Mouse (Mus musculus) thymus, postnatal 14 days (tissue): ENCODE data around the gene Clmn.

Experiments used
- DNase-seq: peaks from one replicate; pipeline ENCODE4 v3.0.0; 2021

Gene Clmn

DNA sequence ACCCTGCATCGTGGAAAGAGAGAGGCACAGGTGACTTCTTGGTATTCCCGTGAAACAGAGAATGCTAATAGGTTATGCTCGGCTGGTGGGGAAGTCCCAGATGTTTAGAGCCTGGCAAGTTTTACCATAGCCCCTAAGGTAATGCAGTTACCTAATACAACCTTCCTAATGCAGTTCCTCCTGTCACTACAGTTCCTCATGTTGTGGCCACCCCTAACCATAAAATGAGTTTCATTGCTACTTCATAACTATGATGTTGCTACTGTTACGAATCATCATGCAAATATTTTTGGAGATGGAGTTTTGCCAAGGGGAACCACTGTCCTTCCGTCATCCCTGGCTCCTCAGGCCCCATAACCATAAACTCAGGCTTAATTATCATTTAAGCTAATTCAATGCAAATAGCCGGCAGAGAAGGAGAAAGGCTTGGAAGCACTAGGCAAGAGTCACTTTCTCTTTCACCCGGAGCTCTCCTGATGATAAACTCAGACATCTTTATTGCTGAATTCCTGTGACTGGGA is 53.9 kb downstream of the Clmn start:
- no peak for DNase-seq

DNA sequence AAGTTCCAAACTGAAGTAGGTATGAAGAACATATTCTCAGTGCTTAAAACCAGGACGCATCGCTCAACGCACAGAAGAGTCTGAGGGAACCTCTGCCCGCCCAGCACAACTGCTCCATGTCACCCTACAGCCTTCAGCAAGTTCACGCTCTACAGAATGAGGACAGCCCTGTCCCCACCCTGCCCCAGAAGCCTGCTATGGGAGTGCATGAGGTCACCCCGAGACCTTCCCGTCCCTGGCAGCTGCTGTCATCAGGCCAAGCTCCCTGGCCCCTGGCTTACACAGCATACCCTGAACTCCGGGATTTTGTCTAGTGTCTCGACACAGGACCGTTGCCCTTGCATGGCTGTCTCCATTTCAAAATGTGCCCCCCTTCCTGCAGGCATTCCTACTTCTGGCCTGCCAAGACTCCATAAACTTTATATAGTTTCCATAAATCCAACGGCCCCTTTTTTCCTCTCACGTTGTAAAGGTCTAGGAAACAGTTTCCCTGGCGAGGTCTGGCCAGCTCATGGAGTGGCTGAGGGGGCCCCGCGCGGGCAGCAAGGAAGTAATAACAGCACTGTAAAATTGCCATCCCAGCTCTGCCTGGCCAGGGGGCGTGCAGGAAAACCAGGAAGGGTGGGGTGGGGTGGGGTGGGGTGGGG is 56.3 kb downstream of the Clmn start:
- no peak for DNase-seq

DNA sequence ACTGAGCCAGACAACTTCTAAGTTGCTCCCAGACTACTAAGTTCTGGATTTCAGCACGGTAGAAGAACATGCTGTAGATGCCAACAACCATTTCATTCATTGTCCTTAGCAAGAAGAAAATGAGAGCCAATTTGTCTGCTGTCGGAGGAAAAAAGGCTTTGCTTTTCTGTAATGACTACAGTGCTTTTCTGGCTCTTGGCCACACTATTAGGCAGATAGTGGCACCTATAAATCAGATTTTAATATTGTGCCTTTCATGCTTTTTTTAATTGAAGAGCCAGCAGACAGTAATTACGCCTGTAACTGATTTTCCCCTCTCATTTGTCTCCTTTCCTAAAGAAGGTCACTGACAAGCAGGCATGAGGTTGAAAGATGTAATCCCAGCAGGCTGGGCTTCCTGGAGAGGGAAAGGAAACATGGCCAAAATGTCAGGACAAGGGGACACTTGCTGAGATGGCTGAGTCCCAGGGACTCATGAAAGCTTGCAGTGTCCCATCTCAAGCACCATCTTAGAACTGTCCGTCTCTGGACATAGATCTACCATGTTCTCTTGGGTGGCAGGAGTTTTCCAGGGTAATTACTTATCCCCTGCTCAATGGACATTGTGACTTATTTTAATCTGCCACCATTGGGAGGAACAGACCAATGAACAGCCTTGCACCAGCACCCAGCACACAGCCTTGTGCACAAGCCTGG is 58.0 kb downstream of the Clmn start:
- DNase-seq, result no peak

DNA sequence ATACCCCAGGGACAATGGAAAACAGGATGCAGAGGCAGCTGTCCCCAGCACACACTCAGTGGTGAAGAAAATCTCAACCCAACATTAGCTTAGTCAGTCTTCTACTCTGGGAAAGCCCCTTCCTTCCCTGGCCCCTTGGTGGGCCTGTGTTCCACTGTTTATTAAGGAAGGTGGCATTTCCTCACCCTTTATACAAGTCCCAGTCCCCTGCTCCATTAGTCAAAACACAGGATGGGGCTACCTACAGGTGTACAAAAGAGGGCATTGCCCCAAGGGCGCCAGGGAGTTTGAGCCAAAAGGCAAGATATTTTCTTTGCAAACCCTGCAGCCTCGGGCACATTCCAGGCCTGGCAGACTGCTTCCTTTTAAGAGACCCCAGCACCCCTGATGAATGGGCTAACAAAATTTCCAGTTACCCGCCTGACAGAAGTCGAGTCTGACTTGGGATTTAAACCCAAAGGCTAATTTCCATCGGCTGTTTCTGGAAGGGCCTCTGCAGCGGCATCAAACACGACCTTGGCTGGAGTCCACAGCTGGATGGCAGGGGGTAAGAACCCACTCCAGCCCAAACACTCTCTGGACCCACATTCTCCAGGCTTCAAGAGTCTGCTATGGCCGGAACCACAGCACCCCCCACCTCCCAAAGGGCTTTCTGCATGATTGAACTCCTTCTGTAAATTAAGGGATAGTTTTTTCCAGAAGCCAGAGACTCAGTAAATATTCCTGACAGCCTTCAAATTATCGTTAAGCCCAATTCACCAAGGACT is 63.2 kb downstream of the Clmn start:
- DNase-seq, result no peak

DNA sequence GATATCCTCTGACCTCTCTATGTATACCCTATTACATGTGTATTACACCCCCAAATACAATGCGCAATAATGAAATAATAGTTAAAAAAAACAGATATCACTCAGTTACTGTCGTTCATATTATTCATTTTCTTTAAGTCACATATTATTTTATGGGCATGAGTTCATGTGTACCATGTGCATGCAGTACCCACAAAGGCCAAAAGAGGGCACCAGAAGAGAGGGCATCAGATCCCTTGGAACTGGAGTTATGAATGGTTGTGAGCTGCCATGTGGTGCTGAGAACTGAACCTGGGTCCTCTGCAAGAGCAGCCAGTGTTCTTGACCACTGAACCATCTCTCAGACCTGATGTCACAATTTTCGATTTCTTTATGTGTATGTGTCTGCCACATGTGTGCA is 65.5 kb downstream of the Clmn start:
- DNase-seq, result no peak

DNA sequence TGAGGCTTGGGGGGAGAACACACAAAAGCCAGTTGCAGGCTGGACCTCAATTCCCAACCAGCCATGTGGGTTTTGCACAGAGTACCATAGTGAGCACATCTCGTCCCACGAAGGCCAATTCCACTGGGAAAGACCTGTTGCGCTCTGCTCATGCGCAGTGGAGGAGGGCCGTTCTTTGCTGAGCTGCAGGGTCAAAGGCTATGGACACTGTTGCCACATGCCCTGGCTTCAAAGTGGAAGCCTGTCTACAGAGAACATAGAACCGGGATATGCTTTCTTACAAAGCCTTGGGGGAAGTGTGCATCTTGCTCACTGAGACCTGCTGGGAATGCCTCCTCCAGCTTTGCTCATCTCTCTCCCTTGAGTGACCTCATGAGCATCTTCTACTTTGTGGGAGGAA is 67.0 kb downstream of the Clmn start:
- no peak for DNase-seq

DNA sequence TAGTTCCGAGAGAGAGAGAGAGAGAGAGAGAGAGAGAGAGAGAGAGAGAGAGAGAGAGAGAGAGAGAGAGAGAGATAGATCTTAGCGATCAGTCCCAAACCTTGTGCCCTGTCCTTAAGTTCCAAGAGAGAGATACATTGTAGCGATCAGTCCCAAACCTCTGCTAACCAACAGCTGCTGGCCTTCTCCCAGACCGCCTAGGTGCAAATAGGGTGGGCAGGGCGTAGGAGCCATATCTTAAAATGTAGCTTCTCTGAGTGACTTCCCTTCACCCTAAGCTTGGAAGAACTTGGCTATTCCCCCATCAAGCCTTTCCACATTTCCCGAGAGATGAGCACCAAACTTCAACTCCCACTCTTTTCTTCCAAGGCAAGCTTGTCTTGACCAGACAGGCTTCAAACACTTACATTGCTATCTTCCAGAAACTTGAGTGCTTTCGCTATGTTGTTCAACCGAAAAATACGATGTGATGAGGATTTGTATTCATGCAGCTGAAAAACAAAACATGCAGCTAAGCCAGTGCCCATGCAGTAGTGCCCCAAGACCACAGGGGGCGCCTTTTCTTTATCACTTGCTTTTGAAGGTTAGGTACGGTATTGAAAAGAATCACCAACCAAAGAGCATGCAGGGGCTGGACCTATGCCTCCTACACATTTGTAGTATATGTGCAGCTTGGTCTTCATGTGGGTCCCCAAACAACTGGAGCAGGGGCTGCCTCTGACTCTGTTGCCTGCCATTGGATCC is 68.1 kb downstream of the Clmn start:
- DNase-seq, result no peak

DNA sequence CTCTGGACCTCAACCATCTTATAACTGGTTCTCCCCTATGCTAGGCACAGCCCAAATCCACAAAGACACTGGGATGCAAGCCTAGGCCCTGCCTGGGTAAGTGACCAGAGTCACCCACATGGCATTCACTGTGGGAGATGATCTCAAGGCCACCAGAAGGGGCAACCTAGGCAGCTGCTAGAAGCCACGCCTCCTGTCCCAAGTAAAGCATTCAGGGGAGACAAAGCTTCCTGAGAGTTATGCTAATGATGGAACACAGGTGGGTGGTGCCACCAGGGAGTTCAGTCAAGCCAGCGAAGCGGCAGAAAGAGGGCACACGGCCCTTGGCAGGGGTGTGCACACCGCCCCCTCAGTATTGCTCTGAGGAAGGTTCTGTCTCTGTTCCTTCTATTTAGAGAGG is 69.9 kb downstream of the Clmn start:
- no peak for DNase-seq

DNA sequence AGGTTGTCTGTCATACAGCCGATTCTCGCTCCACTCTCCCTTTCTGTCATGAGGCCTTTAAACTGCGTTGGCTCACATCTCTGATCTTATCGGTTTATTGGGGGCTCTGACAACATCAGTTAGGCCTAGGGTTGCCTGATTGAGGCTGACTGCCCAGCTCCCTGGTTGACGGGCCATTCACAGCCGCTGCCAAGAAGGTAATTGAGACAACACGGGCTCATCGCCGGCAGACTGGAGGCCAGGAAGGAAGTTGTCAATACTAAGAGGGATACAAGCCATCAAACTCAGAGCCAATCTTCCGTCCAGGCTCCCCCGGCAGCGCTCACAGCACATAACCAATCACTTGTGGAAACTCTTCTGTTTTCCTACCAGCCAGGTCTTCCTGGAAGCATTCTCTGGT is 71.4 kb downstream of the Clmn start:
- DNase-seq, result no peak

DNA sequence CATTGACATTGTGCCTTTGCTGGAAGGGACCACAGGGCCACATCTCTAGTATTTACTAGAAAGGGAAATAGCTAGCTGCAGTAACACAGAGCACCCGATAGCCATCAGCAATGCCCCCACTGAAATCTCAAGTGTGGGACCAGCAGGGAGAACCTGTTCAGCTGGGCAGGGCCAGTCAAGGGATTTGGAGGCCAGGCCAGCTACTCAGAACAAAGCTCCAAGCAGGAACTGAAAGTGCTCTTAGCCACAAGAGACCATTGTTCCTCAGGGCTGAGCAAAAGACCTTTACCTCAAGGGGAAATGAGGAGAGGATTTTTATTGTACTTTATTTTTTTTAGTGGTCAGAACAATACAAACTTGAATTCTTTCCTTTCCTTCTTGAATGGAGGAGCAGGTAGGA is 87.3 kb downstream of the Clmn start:
- DNase-seq, result no peak

DNA sequence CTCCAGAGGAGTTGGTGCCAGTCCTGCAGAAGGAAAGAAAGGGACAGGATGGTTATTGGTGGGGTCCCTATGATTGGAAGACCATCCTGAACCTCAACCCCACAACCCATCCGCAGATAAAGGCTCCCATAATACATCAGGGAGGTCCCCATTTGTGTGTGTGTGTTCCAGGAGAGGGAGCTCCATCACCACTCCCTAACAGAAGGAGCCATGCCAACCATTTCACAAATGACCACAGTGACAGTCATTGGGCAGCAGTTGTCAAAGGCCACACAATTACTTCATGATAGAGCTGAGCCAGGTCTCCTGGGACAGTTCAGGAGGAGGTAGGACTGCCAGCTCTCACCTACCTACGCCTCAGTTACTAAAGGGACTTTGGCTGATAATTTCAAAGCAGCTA is 92.9 kb downstream of the Clmn start:
- DNase-seq, result no peak

DNA sequence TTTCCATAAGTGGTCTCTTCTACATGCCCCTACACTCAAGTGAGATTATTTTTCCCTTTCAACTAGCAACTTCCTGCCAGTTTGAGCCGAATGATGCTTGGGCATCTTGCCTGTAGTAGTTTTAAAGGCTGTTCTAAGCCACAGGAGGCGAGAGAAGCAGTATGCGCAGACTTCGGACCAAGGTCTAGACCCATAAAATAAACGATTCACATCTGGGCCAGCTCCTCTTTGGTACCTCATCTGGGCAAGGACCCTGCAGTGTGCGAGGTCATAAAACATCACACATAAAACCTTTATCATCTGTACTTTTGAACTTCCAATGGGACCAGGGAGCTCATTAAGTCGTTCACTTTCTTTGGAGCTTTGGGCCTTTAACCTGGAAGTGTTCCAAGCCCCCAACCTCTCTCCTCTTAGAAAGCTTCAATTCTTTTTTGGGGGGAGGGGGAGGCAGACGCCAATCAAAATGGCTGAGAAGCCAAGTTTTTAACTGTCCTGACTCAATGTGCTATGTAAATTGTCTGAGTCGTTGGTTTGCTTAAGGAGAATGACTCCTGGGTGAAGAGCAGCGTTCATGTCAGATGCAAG is 95.6 kb downstream of the Clmn start:
- no peak for DNase-seq

DNA sequence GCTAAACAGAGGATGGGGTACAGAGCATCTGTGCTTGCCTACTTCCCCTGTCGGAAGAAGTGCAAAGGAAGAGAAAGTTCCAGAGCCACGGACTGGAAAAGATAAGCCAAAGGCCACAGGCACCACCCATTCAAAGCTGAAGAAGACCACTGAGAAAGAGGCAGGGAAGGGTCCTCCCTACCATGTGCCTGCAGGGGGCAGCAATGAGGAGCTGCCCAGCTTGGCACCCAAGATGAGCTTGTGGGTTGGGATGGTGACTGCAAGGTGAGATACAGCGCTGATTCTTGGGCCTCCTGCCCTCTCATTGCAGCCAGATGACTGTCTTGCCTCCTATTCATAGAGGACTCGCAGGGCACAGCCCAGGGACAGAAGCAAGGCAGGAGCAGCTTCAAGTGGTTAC is 97.7 kb downstream of the Clmn start:
- peak; percentile 24 for DNase-seq

DNA sequence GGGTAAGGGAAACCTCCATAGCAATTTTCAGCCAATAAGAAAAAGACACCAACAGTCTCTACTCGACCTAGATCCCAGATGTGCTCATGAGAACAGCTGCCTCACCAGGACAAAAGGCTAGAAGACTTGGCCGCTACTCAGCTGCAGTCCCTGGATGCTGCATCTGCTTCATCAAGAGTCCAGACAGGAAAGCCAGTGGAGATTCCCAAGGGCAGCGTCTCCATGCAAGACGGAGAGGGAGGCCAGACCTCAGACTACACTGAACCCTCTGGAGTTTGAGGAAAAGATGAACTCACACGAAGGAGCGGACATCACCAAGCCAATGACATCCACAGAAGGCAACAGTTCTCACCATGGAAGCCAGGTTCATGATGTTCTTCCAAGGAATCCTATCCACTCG is 99.1 kb downstream of the Clmn start:
- DNase-seq, result no peak

DNA sequence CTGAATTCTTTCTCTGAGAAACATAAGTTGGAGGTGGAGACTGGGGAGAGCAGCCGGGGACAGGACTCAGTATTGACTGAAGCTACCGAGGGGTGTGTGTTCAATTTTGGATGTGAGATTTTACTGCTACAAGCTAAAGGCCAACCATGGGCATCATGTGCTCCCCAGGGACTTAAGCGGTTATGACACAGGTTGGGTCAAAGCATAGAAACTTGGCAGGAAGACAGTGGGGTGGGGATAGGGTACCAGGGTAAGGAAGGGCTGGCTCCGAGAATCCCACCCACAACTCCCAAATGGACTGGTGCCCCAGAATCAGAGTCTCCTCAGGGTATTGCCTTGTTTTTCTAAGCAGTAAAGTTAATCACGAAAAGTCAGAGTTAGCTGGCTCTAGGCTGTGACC is 99.8 kb downstream of the Clmn start:
- DNase-seq, result no peak

DNA sequence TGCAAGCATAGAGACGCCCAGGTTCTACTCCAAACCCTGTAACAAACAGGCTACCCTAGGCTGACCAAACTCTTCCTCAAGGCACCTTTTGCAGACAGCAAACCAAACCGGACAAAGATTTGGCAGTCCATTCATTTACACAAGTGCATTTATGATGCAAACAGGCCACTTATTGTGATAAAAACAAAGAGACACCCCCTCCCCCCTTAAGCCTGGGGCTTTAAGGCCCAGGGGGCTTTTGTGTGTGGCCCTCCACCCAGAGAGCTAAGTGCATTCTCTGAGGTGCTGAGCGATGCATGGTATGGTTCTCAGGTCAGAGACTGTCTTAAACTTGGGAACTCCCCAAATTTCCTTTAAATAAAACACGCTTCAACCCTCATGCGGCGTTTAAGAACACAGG is 101.0 kb downstream of the Clmn start:
- DNase-seq, result no peak

DNA sequence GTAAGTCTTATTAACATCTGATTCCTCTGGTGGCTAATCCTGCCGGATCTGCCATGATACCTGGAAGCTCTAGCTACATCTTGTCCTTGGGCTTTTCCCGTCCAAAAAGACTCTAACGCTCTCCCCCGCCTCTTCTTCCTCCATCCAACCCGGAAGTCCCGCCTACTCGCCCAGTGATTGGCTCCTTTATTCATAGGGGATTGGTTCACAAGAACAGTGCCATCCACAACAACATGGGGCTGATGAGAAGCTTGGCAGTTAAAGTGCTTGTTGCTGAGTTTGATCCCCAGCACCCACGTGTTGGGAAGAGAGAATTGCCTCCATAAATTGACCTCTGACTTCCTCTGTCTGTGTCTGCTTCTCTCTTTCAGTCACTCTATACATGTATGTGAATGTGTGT is 103.5 kb downstream of the Clmn start:
- no peak for DNase-seq

DNA sequence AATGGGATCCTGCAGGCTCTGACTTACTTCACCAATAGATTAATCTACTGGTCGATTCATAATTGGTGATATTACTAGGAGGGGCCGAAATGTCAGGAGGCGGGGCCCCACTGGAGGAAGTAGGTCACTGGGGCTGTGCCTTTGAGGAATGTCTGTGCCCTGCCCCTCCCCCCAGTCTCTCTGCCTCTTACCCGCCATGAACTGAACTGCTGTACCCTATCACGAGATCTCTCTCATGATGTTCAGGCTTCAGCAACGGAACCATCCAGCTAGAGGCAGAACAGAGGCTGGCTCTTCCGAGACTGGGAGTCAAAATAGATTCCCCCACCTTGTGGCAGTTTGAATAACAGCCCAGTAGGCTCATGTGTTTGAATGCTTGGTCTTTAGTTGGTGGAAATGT is 106.8 kb downstream of the Clmn start:
- DNase-seq, result no peak

DNA sequence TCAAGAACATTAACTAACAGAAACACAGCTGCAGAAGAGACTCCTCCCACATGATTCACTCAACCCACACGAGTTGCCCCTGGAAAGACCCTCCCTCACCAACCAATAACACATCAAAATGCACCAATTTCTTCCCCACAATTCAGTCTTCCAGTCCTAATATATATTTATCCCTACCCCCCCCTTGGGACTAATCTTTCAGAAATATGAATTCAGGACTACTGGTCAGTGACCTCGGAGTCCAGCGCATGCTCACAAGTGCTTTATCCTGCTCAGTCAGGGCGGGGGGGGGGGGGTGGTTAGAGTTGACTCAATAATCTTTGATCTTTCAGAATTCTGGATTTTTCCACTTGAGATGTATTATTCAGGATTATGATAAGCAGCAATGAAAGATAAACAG is 111.2 kb downstream of the Clmn start:
- no peak for DNase-seq

DNA sequence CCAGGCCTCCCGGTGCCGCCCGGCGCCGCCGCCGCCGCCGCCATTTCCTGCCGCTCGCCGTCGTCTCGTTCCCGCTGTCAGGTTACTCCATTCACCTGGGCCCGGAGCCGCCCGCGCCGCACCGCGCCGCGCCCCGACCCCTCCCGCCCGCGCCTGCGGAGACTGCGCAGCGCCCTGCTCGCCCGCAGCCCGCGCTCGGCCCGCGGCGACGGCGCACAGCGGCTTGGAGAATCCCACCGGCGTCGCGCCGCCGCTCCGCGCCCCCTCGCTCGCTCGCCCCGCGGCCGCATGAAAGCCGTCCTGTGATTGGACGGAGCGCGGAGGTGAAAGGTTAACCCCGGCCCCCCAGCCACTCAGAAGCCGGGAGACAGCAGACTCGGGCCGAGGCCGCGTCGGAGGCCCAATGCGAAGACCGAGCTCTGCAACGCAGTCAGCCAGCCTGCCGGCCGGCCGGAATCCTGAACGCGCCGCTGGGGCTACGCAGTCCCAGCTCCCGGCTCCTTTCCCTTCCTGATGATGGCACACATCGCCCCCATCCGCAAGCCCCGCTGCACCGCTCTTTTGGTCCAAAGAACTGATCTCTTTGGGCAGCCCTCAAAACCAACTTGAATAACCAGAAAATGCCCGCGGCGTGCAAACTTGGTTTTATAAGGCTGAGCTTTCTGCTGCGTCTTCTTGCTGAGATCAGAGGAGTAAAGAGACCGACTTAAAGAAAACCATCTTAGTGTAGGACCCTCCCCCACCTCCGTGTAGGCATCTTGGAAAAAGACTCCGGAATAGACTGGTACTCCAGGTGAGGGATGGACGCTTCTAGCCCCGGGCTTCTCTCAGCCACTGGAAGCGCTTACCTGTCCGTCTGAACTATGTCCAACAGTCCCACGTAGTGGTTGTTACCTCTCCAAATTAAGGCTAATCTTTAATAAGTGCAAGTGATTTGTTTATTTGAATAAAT is 112.8 kb downstream of the Clmn start, which contains the start of gene Dicer1:
Dicer1 (minus strand) TSS at position 139 of the 952 bp plus-strand sequence.
- peak; percentile 98 for DNase-seq

DNA sequence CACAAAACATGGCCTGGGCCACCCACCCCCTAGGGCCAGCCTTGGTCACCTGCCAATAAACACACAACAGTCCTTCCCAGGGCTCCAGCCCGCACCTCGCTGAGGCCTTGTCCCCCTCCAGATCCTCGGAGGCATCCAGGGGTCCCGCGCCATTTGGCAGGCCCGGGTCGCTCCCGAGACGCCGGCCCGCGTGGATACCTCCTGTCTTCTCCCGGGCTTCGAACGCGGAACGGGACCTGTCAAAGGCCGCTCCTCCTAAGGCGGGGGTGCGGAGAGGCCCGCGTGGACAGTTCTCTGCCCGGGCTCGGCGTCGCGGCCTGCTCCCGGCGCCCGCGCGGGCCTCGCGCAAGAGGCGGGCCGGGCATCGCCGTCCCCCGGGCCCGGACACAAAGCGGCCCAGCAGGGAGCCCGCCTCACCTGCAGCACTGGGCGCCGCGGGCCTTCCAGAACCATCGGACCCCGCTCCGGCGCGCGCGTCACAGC is 113.5 kb downstream of the Clmn start:
- DNase-seq, result peak; percentile 52
